Mouse (Mus musculus): ENCODE measurements around the gene Tcf7l2. TPM values are rescaled to one million over a fixed set of nuclear protein-coding genes. Genes with fewer than 3 reads are reported as not detected.

Tcf7l2 gene
- total and polyA plus RNA-seq, 3 experiments, result not detected

DNA sequence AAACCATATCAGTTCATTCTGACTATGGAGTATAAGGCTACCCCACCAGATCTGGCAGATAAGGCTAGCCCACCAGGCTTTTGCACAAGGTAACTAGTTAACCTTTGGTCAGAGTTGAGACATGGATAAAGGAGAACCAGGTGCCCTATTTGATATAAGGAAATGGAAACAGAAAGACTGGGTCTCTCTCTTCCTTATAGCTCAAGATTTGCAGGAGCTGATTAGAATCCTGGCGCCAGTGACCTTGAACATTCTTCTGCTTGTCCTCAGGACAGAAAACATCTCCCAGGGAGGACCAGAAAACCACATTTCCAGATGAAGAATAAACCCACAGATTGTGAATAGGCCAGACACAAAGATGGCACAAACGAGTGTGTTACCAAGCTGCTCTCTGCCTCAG is 123.4 kb downstream of the Tcf7l2 start:
- in situ Hi-C loops (cut with MboI; ENCODE audit: low pct_ligation_motif_present, low pct_unique_long_range_greater_than_20kb, low sequenced_read_pairs) (no loop called here), dilution Hi-C loops (cut with MboI; ENCODE audit: extremely low pct_ligation_motif_present, extremely low pct_unique_long_range_greater_than_20kb, low sequenced_read_pairs) (no loop called here)
- no peak overlapping the region for H3K4me3 ChIP-seq (replicated peaks in 1 of 3; ENCODE audit: low read depth in 2 of 3, low read length in 2 of 3, poor library complexity in 1 of 3)
- H3K4me2 ChIP-seq (ENCODE audit: insufficient read depth, low read depth, poor library complexity, severe bottlenecking), result no peak overlapping the region
- H3K9me3 ChIP-seq (replicated peaks; ENCODE audit: low read length), result no peaks in the 10 kb centered on the region
- no peak for TF ChIP-seq CHD2 (IDR thresholded peaks at IDR 0.05; ENCODE audit: low read length)
- TF ChIP-seq UBTF (IDR thresholded peaks at IDR 0.05; ENCODE audit: low read depth, low read length), result no peak
- no peak for TF ChIP-seq SMC3 (IDR thresholded peaks at IDR 0.05; ENCODE audit: low read depth, low read length)
- no peak for TF ChIP-seq JUND (conservative IDR thresholded peaks at IDR 0.05; ENCODE audit: low read depth, low read length)
- TF ChIP-seq MAFK (IDR thresholded peaks at IDR 0.05; ENCODE audit: insufficient replicate concordance, low read length), result no peak
- no peak for TF ChIP-seq MYC (IDR thresholded peaks at IDR 0.05; ENCODE audit: low read depth, low read length)
- TF ChIP-seq PAX5 (IDR thresholded peaks at IDR 0.05; ENCODE audit: low read length), result no peak
- TF ChIP-seq TCF12 (IDR thresholded peaks at IDR 0.05; ENCODE audit: low read depth, low read length), result no peak
- TF ChIP-seq POLR2A (IDR thresholded peaks at IDR 0.05; ENCODE audit: low read depth, low read length), result no peak
- TF ChIP-seq CTCF (conservative IDR thresholded peaks at IDR 0.05 in 1 of 2, IDR thresholded peaks at IDR 0.05 in 1 of 2; ENCODE audit: low read depth in 2 of 2, low read length in 2 of 2), result no peak
- no peak overlapping the region for H3K9ac ChIP-seq (ENCODE audit: insufficient read depth, low read depth)
- H3K27me3 ChIP-seq (replicated peaks), result peaks cover 87% of the 10 kb centered on the region
- H3K79me2 ChIP-seq (replicated peaks; ENCODE audit: control insufficient read depth, extremely low read depth, insufficient read depth, poor library complexity, severe bottlenecking), result no peaks in the 10 kb centered on the region
- peaks cover 13 to 18% of the 10 kb centered on the region in 2 experiments for H3K4me1 ChIP-seq (ENCODE audit: control insufficient read depth in 1 of 2, insufficient read depth in 2 of 2)
- no peak for DNase-seq (ENCODE audit: extremely low read depth)
- no peaks in the 10 kb centered on the region for H3K36me3 ChIP-seq (replicated peaks in 1 of 2; ENCODE audit: control insufficient read depth in 1 of 2, insufficient read depth in 1 of 2, low read length in 1 of 2)
- H3K27ac ChIP-seq (ENCODE audit: insufficient read depth, low read depth), result no peak overlapping the region

GRCm38 (mm10) chr19:55865774-55866578 is 124.4 kb downstream of the Tcf7l2 start:
- no peak overlapping the region for H3K27ac ChIP-seq (ENCODE audit: insufficient read depth, low read depth)
- no peaks in the 10 kb centered on the region for H3K36me3 ChIP-seq (replicated peaks in 1 of 2; ENCODE audit: control insufficient read depth in 1 of 2, insufficient read depth in 1 of 2, low read length in 1 of 2)
- no peak overlapping the region for H3K9ac ChIP-seq (ENCODE audit: insufficient read depth, low read depth)
- H3K9me3 ChIP-seq (replicated peaks; ENCODE audit: low read length), result no peaks in the 10 kb centered on the region
- in situ Hi-C loops (cut with MboI; ENCODE audit: low pct_ligation_motif_present, low pct_unique_long_range_greater_than_20kb, low sequenced_read_pairs), result no loop called here
- no peaks in the 10 kb centered on the region for H3K79me2 ChIP-seq (replicated peaks; ENCODE audit: control insufficient read depth, extremely low read depth, insufficient read depth, poor library complexity, severe bottlenecking)
- H3K27me3 ChIP-seq (replicated peaks), result peaks cover 86% of the 10 kb centered on the region
- no peak overlapping the region for H3K4me3 ChIP-seq (replicated peaks in 1 of 3; ENCODE audit: low read depth in 2 of 3, low read length in 2 of 3, poor library complexity in 1 of 3)
- peak overlapping the region; percentile 85; the same call in 1 of the 2 replicates for H3K4me2 ChIP-seq (ENCODE audit: insufficient read depth, low read depth, poor library complexity, severe bottlenecking)
- dilution Hi-C loops (cut with MboI; ENCODE audit: extremely low pct_ligation_motif_present, extremely low pct_unique_long_range_greater_than_20kb, low sequenced_read_pairs), result no loop called here
- peak in 1 of 2 experiments; percentile 34; a peak in 2 of 4 replicates for TF ChIP-seq CTCF (conservative IDR thresholded peaks at IDR 0.05 in 1 of 2, IDR thresholded peaks at IDR 0.05 in 1 of 2; ENCODE audit: low read depth in 2 of 2, low read length in 2 of 2)
- no peak for TF ChIP-seq MAFK (IDR thresholded peaks at IDR 0.05; ENCODE audit: insufficient replicate concordance, low read length)
- TF ChIP-seq IRF4 (IDR thresholded peaks at IDR 0.05; ENCODE audit: low read depth, low read length), result peak; percentile 78
- peak; percentile 49 for TF ChIP-seq BHLHE40 (IDR thresholded peaks at IDR 0.05; ENCODE audit: low read depth, low read length)
- TF ChIP-seq EP300 (IDR thresholded peaks at IDR 0.05; ENCODE audit: low read length), result peak; percentile 75
- H3K4me1 ChIP-seq (ENCODE audit: control insufficient read depth in 1 of 2, insufficient read depth in 2 of 2), result peaks cover 7 to 12% of the 10 kb centered on the region in 2 experiments; a peak in 3 of 4 replicates
- DNase-seq (ENCODE audit: extremely low read depth), result peak; percentile 40

DNA sequence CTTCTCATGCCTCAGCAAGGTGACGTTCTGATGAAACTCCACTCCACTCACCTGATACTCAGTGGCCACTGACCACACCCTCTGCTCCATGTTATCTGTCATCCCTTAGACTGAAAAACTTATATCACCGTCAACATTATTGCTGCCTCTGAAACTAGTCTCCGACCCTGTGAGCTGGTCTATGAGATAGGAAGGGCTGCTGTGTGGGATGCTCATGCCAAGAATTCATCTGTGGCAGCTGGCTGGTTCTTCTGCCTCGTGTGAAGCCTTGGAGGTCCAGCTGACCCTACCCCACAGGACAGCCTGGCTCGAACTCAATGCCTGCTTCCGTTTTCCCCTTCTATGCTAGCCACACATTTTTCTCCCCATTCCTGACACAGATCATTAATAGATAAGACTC is 125.6 kb downstream of the Tcf7l2 start:
- no peak overlapping the region for H3K4me2 ChIP-seq (ENCODE audit: insufficient read depth, low read depth, poor library complexity, severe bottlenecking)
- TF ChIP-seq ZKSCAN1 (IDR thresholded peaks at IDR 0.05; ENCODE audit: borderline replicate concordance, low read depth, low read length) (no peak), RAD21 (IDR thresholded peaks at IDR 0.05; ENCODE audit: low read depth, low read length) (no peak), NRF1 (IDR thresholded peaks at IDR 0.05; ENCODE audit: low read depth, low read length) (no peak), MAX (IDR thresholded peaks at IDR 0.05; ENCODE audit: low read length) (no peak), MYC (IDR thresholded peaks at IDR 0.05; ENCODE audit: low read depth, low read length) (no peak), TCF12 (IDR thresholded peaks at IDR 0.05; ENCODE audit: low read depth, low read length) (no peak), MXI1 (IDR thresholded peaks at IDR 0.05; ENCODE audit: low read depth, low read length) (no peak), USF1 (IDR thresholded peaks at IDR 0.05; ENCODE audit: low read depth, low read length) (no peak), POLR2A (IDR thresholded peaks at IDR 0.05; ENCODE audit: low read depth, low read length) (no peak), IRF4 (IDR thresholded peaks at IDR 0.05; ENCODE audit: low read depth, low read length) (no peak), JUND (conservative IDR thresholded peaks at IDR 0.05; ENCODE audit: low read depth, low read length) (no peak), RCOR1 (conservative IDR thresholded peaks at IDR 0.05; ENCODE audit: low read depth, low read length) (no peak), ETS1 (conservative IDR thresholded peaks at IDR 0.05; ENCODE audit: low read depth, low read length) (no peak), CHD2 (IDR thresholded peaks at IDR 0.05; ENCODE audit: low read length) (no peak), MAZ (IDR thresholded peaks at IDR 0.05; ENCODE audit: low read depth, low read length) (no peak)
- no peak overlapping the region for H3K4me3 ChIP-seq (replicated peaks in 1 of 3; ENCODE audit: low read depth in 2 of 3, low read length in 2 of 3, poor library complexity in 1 of 3)
- dilution Hi-C loops (cut with MboI; ENCODE audit: extremely low pct_ligation_motif_present, extremely low pct_unique_long_range_greater_than_20kb, low sequenced_read_pairs), result no loop called here
- no peaks in the 10 kb centered on the region for H3K79me2 ChIP-seq (replicated peaks; ENCODE audit: control insufficient read depth, extremely low read depth, insufficient read depth, poor library complexity, severe bottlenecking)
- H3K27ac ChIP-seq (ENCODE audit: insufficient read depth, low read depth), result no peak overlapping the region
- H3K9me3 ChIP-seq (replicated peaks; ENCODE audit: low read length), result no peaks in the 10 kb centered on the region
- no peak for DNase-seq (ENCODE audit: extremely low read depth)
- no peak overlapping the region for H3K9ac ChIP-seq (ENCODE audit: insufficient read depth, low read depth)
- H3K4me1 ChIP-seq (ENCODE audit: control insufficient read depth in 1 of 2, insufficient read depth in 2 of 2), result peaks cover 7 to 12% of the 10 kb centered on the region in 2 experiments; a peak in 3 of 4 replicates
- H3K36me3 ChIP-seq (replicated peaks in 1 of 2; ENCODE audit: control insufficient read depth in 1 of 2, insufficient read depth in 1 of 2, low read length in 1 of 2), result no peaks in the 10 kb centered on the region
- in situ Hi-C loops (cut with MboI; ENCODE audit: low pct_ligation_motif_present, low pct_unique_long_range_greater_than_20kb, low sequenced_read_pairs), result no loop called here
- peaks cover 85% of the 10 kb centered on the region for H3K27me3 ChIP-seq (replicated peaks)

Data from CH12.LX (cell line).